Mouse (Mus musculus) kidney, postnatal 14 days (tissue): Measurements from ENCODE around the gene Ccdc69.
"Not testable (repeated sequence)": the region's sequence is repeated elsewhere in the genome, so short reads cannot be mapped to it uniquely, and the experiment has no call there.

ENCODE experiments used
- DNase-seq: peaks from one replicate; pipeline ENCODE4 v3.0.0; 2022; ENCODE audit warnings: mixed read lengths

The Ccdc69 gene

GRCm38 (mm10) chr11:55077331-55078231 is at the start of gene Ccdc69:
TSS of gene Ccdc69 (minus strand) at chr11:55078131.
- DNase-seq = peak; percentile 64

GRCm38 (mm10) chr11:55126663-55127062 is 48.7 kb upstream of the Ccdc69 start:
- DNase-seq = no peak

- no peak for DNase-seq
Observed at GRCm38 (mm10) chr11:55121430-55121829, 43.5 kb upstream of the Ccdc69 start.

- DNase-seq = no peak
Observed at GRCm38 (mm10) chr11:55120821-55121271, 42.9 kb upstream of the Ccdc69 start.

GRCm38 (mm10) chr11:55120279-55120678 is 42.3 kb upstream of the Ccdc69 start:
- no peak for DNase-seq

GRCm38 (mm10) chr11:55117031-55117430 is 39.1 kb upstream of the Ccdc69 start:
- no peak for DNase-seq

GRCm38 (mm10) chr11:55116004-55116403 is 38.1 kb upstream of the Ccdc69 start:
- DNase-seq = no peak

GRCm38 (mm10) chr11:55114291-55114690 is 36.4 kb upstream of the Ccdc69 start:
- no peak for DNase-seq

GRCm38 (mm10) chr11:55113861-55114250 is 35.9 kb upstream of the Ccdc69 start:
- not testable (repeated sequence) for DNase-seq

GRCm38 (mm10) chr11:55113209-55113860 is 35.4 kb upstream of the Ccdc69 start:
- no peak for DNase-seq

GRCm38 (mm10) chr11:55110566-55111169 is 32.7 kb upstream of the Ccdc69 start:
- DNase-seq = no peak

- DNase-seq = no peak
Observed at GRCm38 (mm10) chr11:55109521-55110300, 31.8 kb upstream of the Ccdc69 start.

- no peak for DNase-seq
Observed at GRCm38 (mm10) chr11:55106636-55107035, 28.7 kb upstream of the Ccdc69 start.

GRCm38 (mm10) chr11:55105389-55105788 is 27.5 kb upstream of the Ccdc69 start:
- DNase-seq = peak; percentile 77

- DNase-seq = peak; percentile 74
Observed at GRCm38 (mm10) chr11:55103229-55103628, 25.3 kb upstream of the Ccdc69 start.

- no peak for DNase-seq
Observed at GRCm38 (mm10) chr11:55102015-55102414, 24.1 kb upstream of the Ccdc69 start.

GRCm38 (mm10) chr11:55099868-55100267 is 21.9 kb upstream of the Ccdc69 start:
- no peak for DNase-seq

- no peak for DNase-seq
Observed at GRCm38 (mm10) chr11:55099019-55099771, 21.3 kb upstream of the Ccdc69 start.

GRCm38 (mm10) chr11:55098189-55098915 is 20.4 kb upstream of the Ccdc69 start:
- DNase-seq = no peak

GRCm38 (mm10) chr11:55097463-55098188 is 19.7 kb upstream of the Ccdc69 start, which contains the start of gene Gm2a:
TSS of gene Gm2a (plus strand) at chr11:55098115.
- peak; percentile 97 for DNase-seq
